Mouse (Mus musculus): ENCODE results near the gene Hsf2bp. TPM values are rescaled to one million over a fixed set of nuclear protein-coding genes. Genes with fewer than 3 reads are reported as not detected.
"Not testable (repeated sequence)": the region's sequence is repeated elsewhere in the genome, so short reads cannot be mapped to it uniquely, and the experiment has no call there.

Gene Hsf2bp
- polyA plus RNA-seq (2014; fragmentation: Nextera tagmentation; extraction: Ambion mirVana): 0.33 and 0.62 TPM in 2 replicates

GRCm38 (mm10) chr17:32035609-32036508, at the start of gene Hsf2bp, which contains the start of gene Rrp1b:
TSS of gene Hsf2bp (minus strand) at chr17:32036349.
TSS of gene Rrp1b (plus strand) at chr17:32036100.
- WGBS: 5% methylated on average over 51 of the region's 52 CpGs
- Histone ChIP-seq H3K4me3 (ENCODE audit: low read depth, low read length) (peak within 1 kb of the TSS; percentile 92), H3K9me3 (replicated peaks; ENCODE audit: control insufficient read depth, low read length) (no peaks in the 10 kb centered on the region), H3K9ac (ENCODE audit: low read length) (peak within 1 kb of the TSS; percentile 87), H3K4me2 (ENCODE audit: low read length) (peak within 1 kb of the TSS; percentile 83), H3K4me1 (ENCODE audit: control insufficient read depth, insufficient read depth, low read length) (peaks cover 9% of the 10 kb centered on the region; the same call in 1 of the 2 replicates), H3K27me3 (replicated peaks; ENCODE audit: control insufficient read depth, insufficient read depth, low read length) (no peaks in the 10 kb centered on the region), H3K36me3 (ENCODE audit: control insufficient read depth, insufficient read depth, low read length) (no peaks in the 10 kb centered on the region), H3K27ac (ENCODE audit: low read depth, low read length) (peak within 1 kb of the TSS; percentile 72)
- peak; percentile 93 for DNase-seq (ENCODE audit: low spot score)
- peak; percentile 99 for ATAC-seq

GRCm38 (mm10) chr17:32083351-32083750, 47.2 kb upstream of the Hsf2bp start:
- Histone ChIP-seq H3K27me3 (replicated peaks; ENCODE audit: control insufficient read depth, insufficient read depth, low read length) (no peaks in the 10 kb centered on the region), H3K9me3 (replicated peaks; ENCODE audit: control insufficient read depth, low read length) (no peaks in the 10 kb centered on the region), H3K4me2 (ENCODE audit: low read length) (no peak overlapping the region), H3K4me3 (ENCODE audit: low read depth, low read length) (no peak overlapping the region), H3K36me3 (ENCODE audit: control insufficient read depth, insufficient read depth, low read length) (no peaks in the 10 kb centered on the region), H3K27ac (ENCODE audit: low read depth, low read length) (no peak overlapping the region), H3K9ac (ENCODE audit: low read length) (no peak overlapping the region), H3K4me1 (ENCODE audit: control insufficient read depth, insufficient read depth, low read length) (no peaks in the 10 kb centered on the region)
- ATAC-seq (no peak), DNase-seq (ENCODE audit: low spot score) (no peak)
- 94% methylated on average over 2 of the region's 2 CpGs for WGBS

- no peaks in the 10 kb centered on the region for H3K36me3 ChIP-seq (ENCODE audit: control insufficient read depth, insufficient read depth, low read length)
- DNase-seq (ENCODE audit: low spot score) (peak; percentile 42), ATAC-seq (no peak)
- no peaks in the 10 kb centered on the region for H3K4me1 ChIP-seq (ENCODE audit: control insufficient read depth, insufficient read depth, low read length)
- H3K4me3 ChIP-seq (ENCODE audit: low read depth, low read length): no peak overlapping the region
- WGBS: 0% methylated on average over 2 of the region's 2 CpGs
- H3K9ac ChIP-seq (ENCODE audit: low read length): no peak overlapping the region
- no peak overlapping the region for H3K27ac ChIP-seq (ENCODE audit: low read depth, low read length)
- no peak overlapping the region for H3K4me2 ChIP-seq (ENCODE audit: low read length)
- H3K27me3 ChIP-seq (replicated peaks; ENCODE audit: control insufficient read depth, insufficient read depth, low read length): no peaks in the 10 kb centered on the region
- H3K9me3 ChIP-seq (replicated peaks; ENCODE audit: control insufficient read depth, low read length): no peaks in the 10 kb centered on the region
Observed at GRCm38 (mm10) chr17:32075164-32075563, 39.0 kb upstream of the Hsf2bp start.

- Histone ChIP-seq H3K4me3 (ENCODE audit: low read depth, low read length) (no peak overlapping the region), H3K4me1 (ENCODE audit: control insufficient read depth, insufficient read depth, low read length) (no peaks in the 10 kb centered on the region), H3K9ac (ENCODE audit: low read length) (no peak overlapping the region), H3K4me2 (ENCODE audit: low read length) (no peak overlapping the region), H3K9me3 (replicated peaks; ENCODE audit: control insufficient read depth, low read length) (no peaks in the 10 kb centered on the region), H3K27ac (ENCODE audit: low read depth, low read length) (no peak overlapping the region), H3K36me3 (ENCODE audit: control insufficient read depth, insufficient read depth, low read length) (no peaks in the 10 kb centered on the region), H3K27me3 (replicated peaks; ENCODE audit: control insufficient read depth, insufficient read depth, low read length) (no peaks in the 10 kb centered on the region)
- WGBS: 63% methylated on average over 4 of the region's 4 CpGs
- DNase-seq (ENCODE audit: low spot score) (no peak), ATAC-seq (no peak)
Observed at GRCm38 (mm10) chr17:32074658-32075057, 38.5 kb upstream of the Hsf2bp start.

- H3K9me3 ChIP-seq (replicated peaks; ENCODE audit: control insufficient read depth, low read length): no peaks in the 10 kb centered on the region
- ATAC-seq (peak; percentile 65), DNase-seq (ENCODE audit: low spot score) (peak; percentile 79)
- no peaks in the 10 kb centered on the region for H3K27me3 ChIP-seq (replicated peaks; ENCODE audit: control insufficient read depth, insufficient read depth, low read length)
- H3K4me2 ChIP-seq (ENCODE audit: low read length): no peak overlapping the region
- H3K4me1 ChIP-seq (ENCODE audit: control insufficient read depth, insufficient read depth, low read length): no peaks in the 10 kb centered on the region
- no peak overlapping the region for H3K4me3 ChIP-seq (ENCODE audit: low read depth, low read length)
- 5% methylated on average over 2 of the region's 2 CpGs for WGBS
- H3K36me3 ChIP-seq (ENCODE audit: control insufficient read depth, insufficient read depth, low read length): no peaks in the 10 kb centered on the region
- no peak overlapping the region for H3K27ac ChIP-seq (ENCODE audit: low read depth, low read length)
- no peak overlapping the region for H3K9ac ChIP-seq (ENCODE audit: low read length)
Observed at GRCm38 (mm10) chr17:32073359-32073758, 37.2 kb upstream of the Hsf2bp start.

GRCm38 (mm10) chr17:32068810-32069209, 32.7 kb upstream of the Hsf2bp start:
- H3K9me3 ChIP-seq (replicated peaks; ENCODE audit: control insufficient read depth, low read length): no peaks in the 10 kb centered on the region
- WGBS: 88% methylated on average over 2 of the region's 2 CpGs
- H3K4me3 ChIP-seq (ENCODE audit: low read depth, low read length): no peak overlapping the region
- no peak for ATAC-seq
- H3K4me1 ChIP-seq (ENCODE audit: control insufficient read depth, insufficient read depth, low read length): no peaks in the 10 kb centered on the region
- no peak overlapping the region for H3K4me2 ChIP-seq (ENCODE audit: low read length)
- no peaks in the 10 kb centered on the region for H3K27me3 ChIP-seq (replicated peaks; ENCODE audit: control insufficient read depth, insufficient read depth, low read length)
- DNase-seq (ENCODE audit: low spot score): no peak
- no peak overlapping the region for H3K9ac ChIP-seq (ENCODE audit: low read length)
- H3K36me3 ChIP-seq (ENCODE audit: control insufficient read depth, insufficient read depth, low read length): no peaks in the 10 kb centered on the region
- no peak overlapping the region for H3K27ac ChIP-seq (ENCODE audit: low read depth, low read length)

- Histone ChIP-seq H3K27me3 (replicated peaks; ENCODE audit: control insufficient read depth, insufficient read depth, low read length) (no peaks in the 10 kb centered on the region), H3K4me2 (ENCODE audit: low read length) (no peak overlapping the region), H3K9ac (ENCODE audit: low read length) (no peak overlapping the region), H3K4me3 (ENCODE audit: low read depth, low read length) (no peak overlapping the region), H3K27ac (ENCODE audit: low read depth, low read length) (no peak overlapping the region), H3K36me3 (ENCODE audit: control insufficient read depth, insufficient read depth, low read length) (no peaks in the 10 kb centered on the region), H3K4me1 (ENCODE audit: control insufficient read depth, insufficient read depth, low read length) (no peaks in the 10 kb centered on the region), H3K9me3 (replicated peaks; ENCODE audit: control insufficient read depth, low read length) (no peaks in the 10 kb centered on the region)
- ATAC-seq (no peak), DNase-seq (ENCODE audit: low spot score) (no peak)
- WGBS: 91% methylated on average over 11 of the region's 11 CpGs
Observed at GRCm38 (mm10) chr17:32068381-32068780, 32.2 kb upstream of the Hsf2bp start.

GRCm38 (mm10) chr17:32067541-32067940, 31.4 kb upstream of the Hsf2bp start:
- WGBS: 79% methylated on average over 9 of the region's 9 CpGs
- H3K27me3 ChIP-seq (replicated peaks; ENCODE audit: control insufficient read depth, insufficient read depth, low read length): no peaks in the 10 kb centered on the region
- H3K9me3 ChIP-seq (replicated peaks; ENCODE audit: control insufficient read depth, low read length): no peaks in the 10 kb centered on the region
- no peak overlapping the region for H3K4me2 ChIP-seq (ENCODE audit: low read length)
- no peak overlapping the region for H3K27ac ChIP-seq (ENCODE audit: low read depth, low read length)
- no peaks in the 10 kb centered on the region for H3K4me1 ChIP-seq (ENCODE audit: control insufficient read depth, insufficient read depth, low read length)
- H3K4me3 ChIP-seq (ENCODE audit: low read depth, low read length): no peak overlapping the region
- DNase-seq (ENCODE audit: low spot score) (no peak), ATAC-seq (no peak)
- no peaks in the 10 kb centered on the region for H3K36me3 ChIP-seq (ENCODE audit: control insufficient read depth, insufficient read depth, low read length)
- H3K9ac ChIP-seq (ENCODE audit: low read length): no peak overlapping the region

- 54% methylated on average over 8 of the region's 8 CpGs for WGBS
Observed at GRCm38 (mm10) chr17:32064762-32065161, 28.6 kb upstream of the Hsf2bp start.

More at GRCm38 (mm10) chr17:32064762-32065161, 28.6 kb upstream of the Hsf2bp start:
- not testable (repeated sequence) for ATAC-seq; H3K9ac ChIP-seq (ENCODE audit: low read length); H3K4me3 ChIP-seq (ENCODE audit: low read depth, low read length); H3K4me1 ChIP-seq (ENCODE audit: control insufficient read depth, insufficient read depth, low read length); H3K4me2 ChIP-seq (ENCODE audit: low read length); DNase-seq (ENCODE audit: low spot score); H3K27ac ChIP-seq (ENCODE audit: low read depth, low read length); H3K9me3 ChIP-seq (replicated peaks; ENCODE audit: control insufficient read depth, low read length); H3K27me3 ChIP-seq (replicated peaks; ENCODE audit: control insufficient read depth, insufficient read depth, low read length)
- peaks cover 21% of the 10 kb centered on the region for H3K36me3 ChIP-seq (ENCODE audit: control insufficient read depth, insufficient read depth, low read length)
